Mouse (Mus musculus) hindbrain, embryonic 16.5 days (tissue): Measurements from ENCODE around the gene Rhbg. TPM values are rescaled to one million over a fixed set of nuclear protein-coding genes. Genes with fewer than 3 reads are reported as not detected.
"Not testable (repeated sequence)": the region's sequence is repeated elsewhere in the genome, so short reads cannot be mapped to it uniquely, and the experiment has no call there.

Experiments
- ATAC-seq: fragments of 200-750 bp; cut with Nextera tagmentation; 2 replicates; pipeline ENCODE4 v1.8.0; 2017; ENCODE audit warnings: moderate TSS enrichment, moderate library complexity
- H3K27ac ChIP-seq: fragments of 300-500 bp; sonication (generic); 2 replicates; pipeline ENCODE4 v1.5.1; 2014; ENCODE audit warnings: low read depth, mild to moderate bottlenecking, control low read depth, low read length, moderate library complexity
- H3K27me3 ChIP-seq: fragments of 300-500 bp; sonication (generic); replicated peaks from 2 replicates; pipeline ENCODE4 v1.6.1; 2014; ENCODE audit warnings: low read length; ENCODE audit not compliant: control insufficient read depth, insufficient read depth
- H3K36me3 ChIP-seq: fragments of 300-500 bp; sonication (generic); 2 replicates; pipeline ENCODE4 v1.6.1; 2014; ENCODE audit warnings: mild to moderate bottlenecking, low read length, moderate library complexity, mixed read lengths; ENCODE audit not compliant: control insufficient read depth, insufficient read depth
- H3K4me1 ChIP-seq: fragments of 300-500 bp; sonication (generic); 2 replicates; pipeline ENCODE4 v1.6.1; 2014; ENCODE audit warnings: low read depth, low read length; ENCODE audit not compliant: control insufficient read depth, insufficient read depth
- H3K4me2 ChIP-seq: fragments of 300-500 bp; sonication (generic); 2 replicates; pipeline ENCODE4 v1.6.1; 2014; ENCODE audit warnings: mild to moderate bottlenecking, low read length, control low read depth, moderate library complexity
- H3K4me3 ChIP-seq: fragments of 300-500 bp; sonication (generic); 2 replicates; pipeline ENCODE4 v1.5.1; 2014; ENCODE audit warnings: mild to moderate bottlenecking, low read length, control low read depth, moderate library complexity
- H3K9ac ChIP-seq: fragments of 300-500 bp; sonication (generic); 2 replicates; pipeline ENCODE4 v1.6.1; 2014; ENCODE audit warnings: low read depth, mild to moderate bottlenecking, control low read depth, low read length, moderate library complexity
- H3K9me3 ChIP-seq: fragments of 300-500 bp; sonication (generic); 2 replicates; pipeline ENCODE4 v1.6.1; 2014; ENCODE audit warnings: mild to moderate bottlenecking, low read length, moderate library complexity; ENCODE audit not compliant: control insufficient read depth
- WGBS: fragments of 180-500 bp; shearing (Covaris S2); extraction: QIAGEN DNeasy Blood & Tissue Kit; methylation state at CpG from one replicate; pipeline ENCODE4 v1.1.7; 2014; 5-methylcytosine and 5-hydroxymethylcytosine counted together
- polyA plus RNA-seq: library from polyadenylated mRNA; unstranded; fragments of >200 nt; fragmentation: Nextera tagmentation; extraction: Ambion mirVana; gene quantifications from 2 replicates; pipeline ENCODE4 v1.2.1, GENCODE M21; 2015

Rhbg gene
- polyA plus RNA-seq, 1 experiment from 2014 or later: 0.99 TPM

DNA sequence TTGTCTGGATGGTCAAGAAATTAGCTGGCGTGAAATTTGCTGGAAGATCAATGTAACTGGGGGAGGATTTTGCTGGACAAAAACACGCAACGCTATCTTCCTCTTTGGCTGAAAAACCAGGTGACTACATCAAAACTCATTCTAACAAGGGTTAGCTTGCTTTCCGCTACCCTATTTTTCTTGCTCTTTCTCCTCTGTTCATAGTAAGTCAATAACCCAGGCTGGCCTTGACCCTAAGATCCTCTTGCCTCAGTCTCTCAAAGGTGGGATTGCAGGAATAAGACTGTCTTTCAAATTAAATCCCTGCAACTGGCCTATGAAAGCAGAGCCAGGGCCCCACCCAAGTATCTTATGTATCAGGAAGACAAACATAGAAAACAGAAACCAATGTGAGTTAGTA is 32.6 kb upstream of the Rhbg start, which contains the start of gene Gm38392:
Gm38392 (minus strand) TSS at position 101 of the 400 bp plus-strand sequence.
- H3K9me3 ChIP-seq: no peaks in the 10 kb centered on the region
- H3K4me1 ChIP-seq: no peaks in the 10 kb centered on the region
- 98% methylated on average over 4 of the region's 4 CpGs for WGBS
- H3K27me3 ChIP-seq: no peaks in the 10 kb centered on the region
- no peak within 1 kb of the TSS for H3K4me3 ChIP-seq
- no peak within 1 kb of the TSS for H3K27ac ChIP-seq
- no peak within 1 kb of the TSS for H3K9ac ChIP-seq
- no peak for ATAC-seq
- H3K36me3 ChIP-seq: no peaks in the 10 kb centered on the region
- H3K4me2 ChIP-seq: no peak within 1 kb of the TSS

DNA sequence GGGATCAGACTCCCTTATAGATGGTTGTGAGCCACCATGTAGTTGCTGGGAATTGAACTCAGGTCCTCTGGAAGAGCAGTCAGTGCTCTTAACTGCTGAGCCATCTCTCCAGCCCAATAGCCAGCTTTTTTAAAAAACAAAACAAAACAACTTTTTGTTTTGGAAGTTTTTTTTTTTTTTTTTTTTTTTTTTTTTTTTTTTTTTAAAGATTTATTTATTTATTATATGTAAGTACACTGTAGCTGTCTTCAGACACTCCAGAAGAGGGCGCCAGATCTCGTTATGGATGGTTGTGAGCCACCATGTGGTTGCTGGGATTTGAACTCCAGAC is 31.0 kb upstream of the Rhbg start:
- not testable (repeated sequence) for H3K4me3 ChIP-seq, ATAC-seq, H3K4me2 ChIP-seq, H3K9me3 ChIP-seq, H3K27me3 ChIP-seq, H3K4me1 ChIP-seq, H3K27ac ChIP-seq, H3K9ac ChIP-seq, H3K36me3 ChIP-seq
- WGBS: no CpG with 5 or more reads among the region's 2 CpGs

- not testable (repeated sequence) for ATAC-seq, H3K9me3 ChIP-seq, H3K27me3 ChIP-seq, H3K4me1 ChIP-seq, H3K27ac ChIP-seq, H3K4me3 ChIP-seq, H3K4me2 ChIP-seq, H3K9ac ChIP-seq, H3K36me3 ChIP-seq
- 97% methylated on average over 14 of the region's 14 CpGs for WGBS
Measured at GRCm38 (mm10) chr3:88284815-88285564, 30.5 kb upstream of the Rhbg start.

DNA sequence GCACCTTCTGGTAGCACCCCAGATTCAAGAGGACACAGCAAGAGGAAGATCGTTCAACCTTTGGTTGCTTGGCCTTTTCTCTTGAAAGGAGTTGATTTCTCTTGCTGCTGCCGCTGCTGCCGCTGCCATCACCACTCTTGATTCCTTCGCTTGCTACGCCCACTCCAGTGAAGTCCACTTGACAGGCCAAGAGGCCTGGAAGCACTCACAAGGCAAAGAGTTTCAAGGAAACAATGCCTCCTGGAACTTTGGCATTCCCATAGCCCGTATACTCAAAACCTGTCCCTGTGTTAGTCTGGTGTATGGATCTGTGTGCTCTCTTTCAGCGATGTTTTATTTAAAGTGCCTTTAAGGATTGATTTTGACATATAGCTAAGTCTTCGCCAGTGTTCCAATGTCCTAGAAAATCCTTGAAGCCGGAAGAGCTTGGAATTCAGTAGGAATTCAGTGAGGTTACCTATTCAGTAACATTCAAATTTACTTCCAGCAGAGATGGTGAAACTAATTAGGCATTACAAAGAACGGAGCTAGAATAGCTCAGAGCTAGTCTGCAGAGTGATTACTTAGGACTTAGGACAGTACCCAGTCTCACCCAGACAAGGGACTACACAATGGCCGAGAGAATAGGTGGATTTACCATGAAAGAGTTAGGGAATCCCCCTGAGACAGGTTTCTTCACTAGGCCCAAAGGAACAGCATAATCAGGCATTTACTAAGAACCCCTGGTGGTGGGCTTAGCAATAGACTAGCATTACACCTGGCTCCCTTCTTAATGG is 26.8 kb upstream of the Rhbg start:
- ATAC-seq, H3K4me3 ChIP-seq, H3K36me3 ChIP-seq, H3K9ac ChIP-seq, H3K27me3 ChIP-seq, H3K27ac ChIP-seq, H3K4me2 ChIP-seq, H3K4me1 ChIP-seq, H3K9me3 ChIP-seq: not testable (repeated sequence)
- WGBS: 61% methylated on average over 11 of the region's 11 CpGs

DNA sequence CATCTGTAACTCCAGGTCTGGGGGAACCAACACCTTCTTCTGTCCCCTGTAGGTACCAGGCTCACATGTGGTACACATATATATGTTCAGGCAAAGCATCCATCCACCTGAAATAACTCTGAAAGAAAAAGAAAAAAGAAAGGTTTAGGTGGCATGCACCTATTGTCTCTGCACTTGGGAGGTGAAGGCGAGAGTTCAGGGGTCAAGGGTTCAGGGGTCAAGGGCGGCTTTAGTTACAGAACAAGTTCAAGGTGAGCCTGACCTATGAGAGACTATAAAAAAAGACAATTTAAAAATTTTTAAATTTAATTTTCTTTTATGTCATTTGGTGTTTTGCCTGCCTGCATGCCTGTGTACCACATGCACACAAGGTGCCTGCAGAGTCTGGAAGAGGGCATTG is 25.5 kb upstream of the Rhbg start:
- no peak for ATAC-seq
- H3K9me3 ChIP-seq: no peaks in the 10 kb centered on the region
- no peak overlapping the region for H3K4me3 ChIP-seq
- no peak overlapping the region for H3K27ac ChIP-seq
- H3K4me1 ChIP-seq: no peaks in the 10 kb centered on the region
- 93% methylated on average over 2 of the region's 2 CpGs for WGBS
- no peaks in the 10 kb centered on the region for H3K27me3 ChIP-seq
- H3K9ac ChIP-seq: no peak overlapping the region
- no peak overlapping the region for H3K4me2 ChIP-seq
- no peaks in the 10 kb centered on the region for H3K36me3 ChIP-seq

GRCm38 (mm10) chr3:88276529-88277143 is 22.1 kb upstream of the Rhbg start:
- Histone ChIP-seq H3K9me3 (no peaks in the 10 kb centered on the region), H3K4me2 (no peak overlapping the region), H3K27ac (no peak overlapping the region), H3K4me3 (no peak overlapping the region), H3K36me3 (no peaks in the 10 kb centered on the region), H3K9ac (no peak overlapping the region), H3K27me3 (no peaks in the 10 kb centered on the region), H3K4me1 (no peaks in the 10 kb centered on the region)
- ATAC-seq: no peak
- WGBS: 44% methylated on average over 7 of the region's 7 CpGs

- whole genome bisulfite sequencing: 90% methylated on average over 2 of the region's 2 CpGs
- ATAC-seq: no peak
Measured at GRCm38 (mm10) chr3:88276121-88276520, 21.6 kb upstream of the Rhbg start.

DNA sequence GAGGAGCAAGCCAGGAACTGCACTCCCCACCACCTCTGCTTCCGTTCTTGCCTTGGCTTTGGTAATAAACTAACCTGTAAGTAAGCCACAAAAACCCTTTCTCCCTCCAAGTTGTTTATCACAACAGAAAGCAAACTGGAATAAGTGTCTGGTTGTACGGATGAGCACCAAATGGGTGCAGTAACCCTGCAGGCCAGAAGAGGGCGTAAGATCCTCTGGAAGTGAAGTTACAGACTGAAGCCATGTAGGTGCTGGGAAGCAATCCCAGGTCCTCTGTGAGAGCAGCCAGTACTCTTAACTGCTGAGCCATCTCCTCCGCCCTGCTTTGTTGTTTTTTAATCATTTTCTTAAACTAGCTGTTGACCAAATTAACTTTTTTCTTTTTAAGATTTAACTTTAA is 19.5 kb upstream of the Rhbg start:
- Histone ChIP-seq H3K9me3 (no peaks in the 10 kb centered on the region), H3K9ac (no peak overlapping the region), H3K4me2 (no peak overlapping the region), H3K27ac (no peak overlapping the region), H3K4me3 (no peak overlapping the region), H3K4me1 (no peaks in the 10 kb centered on the region), H3K36me3 (no peaks in the 10 kb centered on the region), H3K27me3 (no peaks in the 10 kb centered on the region)
- no peak for ATAC-seq
- WGBS: 92% methylated on average over 4 of the region's 4 CpGs

More at GRCm38 (mm10) chr3:88276121-88276520, 21.6 kb upstream of the Rhbg start:
- no peaks in the 10 kb centered on the region for H3K36me3 ChIP-seq
- no peaks in the 10 kb centered on the region for H3K4me1 ChIP-seq
- no peak overlapping the region for H3K9ac ChIP-seq
- no peaks in the 10 kb centered on the region for H3K27me3 ChIP-seq
- no peaks in the 10 kb centered on the region for H3K9me3 ChIP-seq
- no peak overlapping the region for H3K4me2 ChIP-seq
- H3K4me3 ChIP-seq: no peak overlapping the region
- no peak overlapping the region for H3K27ac ChIP-seq

DNA sequence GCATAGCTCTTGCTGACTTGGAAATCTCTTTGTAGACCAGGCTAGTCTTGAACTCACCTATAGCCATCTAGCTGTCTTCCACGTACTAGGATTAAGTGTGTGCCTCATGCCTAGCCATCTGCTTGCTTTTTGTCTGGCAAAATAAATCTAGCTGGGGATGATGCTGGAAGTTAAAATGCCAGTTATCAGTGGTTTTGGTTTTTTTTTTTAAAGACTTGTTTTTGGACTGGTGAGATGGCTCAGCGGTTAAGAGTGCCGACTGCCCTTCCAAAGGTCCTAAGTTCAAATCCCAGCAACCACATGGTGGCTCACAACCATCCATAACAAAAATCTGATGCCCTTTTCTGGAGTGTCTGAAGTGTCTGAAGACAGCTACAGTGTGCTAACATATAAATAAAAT is 17.4 kb upstream of the Rhbg start:
- Histone ChIP-seq H3K27me3 (no peaks in the 10 kb centered on the region), H3K27ac (no peak overlapping the region), H3K4me2 (no peak overlapping the region), H3K9me3 (no peaks in the 10 kb centered on the region), H3K36me3 (no peaks in the 10 kb centered on the region), H3K4me1 (no peaks in the 10 kb centered on the region), H3K4me3 (no peak overlapping the region), H3K9ac (no peak overlapping the region)
- ATAC-seq: no peak
- 93% methylated on average over 3 of the region's 3 CpGs for WGBS
